Mouse (Mus musculus) naive thymus-derived CD4-positive, alpha-beta T cell, adult 5 months (primary cell): Measurements from ENCODE around the gene Ccdc88c. TPM values are rescaled to one million over a fixed set of nuclear protein-coding genes. Genes with fewer than 3 reads are reported as not detected.

ENCODE experiments used
- polyA plus RNA-seq: library from polyadenylated mRNA; unstranded; fragments of 100-300 nt; shearing (Covaris generic); gene quantifications from one replicate; pipeline ENCODE4 v1.2.1, GENCODE M21; 2017

Gene Ccdc88c
- 179 TPM for polyA plus RNA-seq

DNA sequence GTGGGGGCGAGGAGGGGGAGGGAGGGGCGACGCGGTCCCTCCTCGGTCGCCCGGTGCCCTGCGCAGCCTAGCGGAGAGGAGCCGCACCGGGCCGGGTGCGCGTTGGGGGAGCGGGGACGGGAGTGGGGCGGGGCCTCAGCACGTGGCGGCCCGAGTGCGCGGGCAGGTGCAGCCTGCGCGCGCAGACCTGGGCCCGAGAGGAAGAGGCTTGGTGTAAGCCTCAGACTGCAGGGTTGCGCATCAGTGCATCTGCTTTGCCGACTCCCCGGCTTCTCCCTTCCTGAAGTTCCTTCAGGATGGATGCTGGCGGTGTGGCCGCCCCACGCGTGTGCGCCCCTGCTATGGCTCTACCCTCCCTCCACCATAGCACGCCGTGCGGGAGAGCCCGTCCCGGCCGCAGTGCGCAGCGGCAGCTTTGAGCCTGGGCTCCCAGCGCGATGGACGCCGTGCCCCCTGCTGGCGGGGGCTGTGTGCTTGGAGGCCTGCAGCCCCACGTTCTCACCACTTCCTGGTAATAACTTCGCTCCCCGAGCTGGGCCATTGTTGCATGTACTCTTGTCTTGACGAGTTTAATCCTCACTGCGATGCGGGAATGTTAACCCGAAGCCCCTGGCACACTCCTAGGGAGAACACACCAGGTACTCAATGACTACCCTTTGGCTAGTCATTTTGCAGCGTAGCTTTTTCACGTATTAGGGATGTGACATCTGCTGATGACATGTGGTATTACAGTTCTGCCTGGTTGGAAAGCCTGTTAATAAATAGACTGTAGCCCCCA is at the start of gene Ccdc88c:
Ccdc88c (minus strand) TSS at position 103 of the 778 bp plus-strand sequence.

DNA sequence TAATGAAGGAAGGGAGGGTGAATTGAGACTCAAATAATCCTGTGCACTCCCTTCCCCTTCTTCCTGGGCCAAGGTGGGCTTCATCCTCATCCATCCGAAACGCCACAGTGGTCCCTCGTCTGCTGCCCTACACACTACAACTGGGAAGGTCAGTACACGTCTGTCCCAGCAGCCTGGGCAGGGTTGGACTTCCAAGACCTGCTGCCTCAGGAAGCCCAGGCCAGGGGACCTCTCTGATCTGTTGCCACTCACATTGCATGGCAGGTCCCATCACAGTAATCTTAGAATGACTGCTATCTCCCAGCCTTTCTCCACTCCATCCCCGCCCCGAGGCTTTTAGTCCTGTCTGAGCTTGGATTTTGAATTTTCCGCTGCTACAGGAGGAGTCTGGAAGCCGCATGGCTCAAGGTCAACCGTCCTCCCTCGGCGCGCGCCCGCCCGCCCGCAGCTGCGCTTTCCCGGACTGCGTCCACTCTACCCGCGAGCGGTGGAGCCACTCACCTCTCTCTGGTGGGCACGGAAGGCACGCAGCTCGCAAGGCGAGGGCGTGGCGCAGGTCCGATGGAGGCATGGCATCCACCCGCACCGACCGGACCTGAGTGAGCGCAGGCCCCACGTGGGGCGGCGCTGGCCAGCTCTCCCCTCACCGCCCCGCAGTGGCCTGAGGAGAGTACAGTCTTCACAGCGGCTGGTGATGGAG is 121.1 kb downstream of the Ccdc88c start, which contains the start of gene Gpr68:
Gpr68 (minus strand) TSS at position 601 of the 700 bp plus-strand sequence.

Other genes starting within 250 kb of the Ccdc88c start
- gene Dglucy, start 250.0 kb downstream of the Ccdc88c start, polyA plus RNA-seq: 9.3 TPM
- 8.8 TPM for gene Gpr68, start 120.9 kb downstream of the Ccdc88c start, polyA plus RNA-seq
- gene Ppp4r3a, start 54.6 kb upstream of the Ccdc88c start, polyA plus RNA-seq: 141 TPM